Mouse (Mus musculus) E14TG2a.4 (cell line): Measurements from ENCODE around the gene Nbl1.

Experiments
- CTCF ChIP-seq: conservative IDR thresholded peaks from 2 replicates; pipeline ENCODE4 v1.5.1; 2014; ENCODE audit warnings: low read length
- POU5F1 ChIP-seq: IDR thresholded peaks from 2 replicates; pipeline ENCODE4 v1.6.1; 2014; ENCODE audit warnings: low read length, borderline replicate concordance

GRCm38 (mm10) chr4:139043600-139043999, 49.2 kb downstream of the Nbl1 start:
- TF ChIP-seq CTCF, result no peak
- TF ChIP-seq POU5F1, result no peak
